In genomic region chr5:32607776-32608355, GRCm38 (mm10) we compare ENCODE assay signal across 13 mouse cellular contexts. TPM values are rescaled to one million over a fixed set of nuclear protein-coding genes. Genes with fewer than 3 reads are reported as not detected.
DNase-seq lines count a peak whose midpoint lies in the region; ATAC-seq and TF ChIP-seq lines count a peak whose summit lies in the region.
"Had no signal": no experiment of that assay in that cellular context is flagged by ENCODE, and none has a peak within 500 bp of the region (broad histone marks: within the 10 kb centered on the region; RNA-seq: fewer than 3 reads in every experiment).

No protein-coding gene starts in this region.

- H3K27me3 ChIP-seq in embryonic facial prominence, embryonic 14.5 days (replicated peaks; ENCODE audit: control insufficient read depth, insufficient read depth, low read length): no peaks in the 10 kb centered on the region
- no peaks in the 10 kb centered on the region for H3K27me3 ChIP-seq in kidney, adult 2 months (replicated peaks; ENCODE audit: control insufficient read depth, insufficient read depth, low read length)
- H3K27me3 ChIP-seq: neural tube, embryonic 12.5 days had no signal

- no peak for ATAC-seq in embryonic facial prominence, embryonic 14.5 days (ENCODE audit: low read depth)
- ATAC-seq: inflammation-experienced regulatory T-cells, adult 6 months had no signal

- H3K4me2 ChIP-seq in embryonic facial prominence, embryonic 14.5 days (ENCODE audit: low read depth, low read length): no peak overlapping the region
- H3K4me2 ChIP-seq: neural tube, embryonic 12.5 days had no signal

- DNase-seq in layer of hippocampus, adult 2 months (ENCODE audit: low spot score in 2 of 2): no peak
- no peak for DNase-seq in layer of hippocampus, adult 11-12 months (ENCODE audit: low spot score)
- DNase-seq in embryonic facial prominence, embryonic 14.5 days (ENCODE audit: low spot score): peak; percentile 9
- DNase-seq in kidney, adult 2 months: peak; percentile 66
- DNase-seq in lung, postnatal 4 days: peak; percentile 27 to 30
- DNase-seq in left cerebral cortex, postnatal 25 days (ENCODE audit: low spot score in 2 of 2): no peak
- no peak for DNase-seq in cerebellum, postnatal 25 days
- no peak for DNase-seq in testis, postnatal 14 days (ENCODE audit: low spot score)
- DNase-seq: cerebellum, adult 9-10 months; spleen, adult 18-20 months had no signal

- H3K36me3 ChIP-seq in embryonic facial prominence, embryonic 14.5 days (ENCODE audit: control insufficient read depth, insufficient read depth, low read length): no peaks in the 10 kb centered on the region
- H3K36me3 ChIP-seq in kidney, adult 2 months (ENCODE audit: control insufficient read depth, insufficient read depth, low read length): no peaks in the 10 kb centered on the region
- H3K36me3 ChIP-seq: neural tube, embryonic 12.5 days had no signal

- H3K4me3 ChIP-seq in layer of hippocampus, adult 2 months: no peak overlapping the region
- H3K4me3 ChIP-seq in embryonic facial prominence, embryonic 14.5 days (ENCODE audit: low read depth, low read length): no peak overlapping the region
- H3K4me3 ChIP-seq in kidney, adult 2 months (ENCODE audit: insufficient read depth, low read depth, low read length): no peak overlapping the region
- H3K4me3 ChIP-seq: neural tube, embryonic 12.5 days had no signal

- no peaks in the 10 kb centered on the region for H3K4me1 ChIP-seq in embryonic facial prominence, embryonic 14.5 days (ENCODE audit: control insufficient read depth, insufficient read depth, low read length)
- no peaks in the 10 kb centered on the region for H3K4me1 ChIP-seq in kidney, adult 2 months (ENCODE audit: control insufficient read depth, insufficient read depth, low read length)

- TF ChIP-seq CTCF in layer of hippocampus, adult 2 months (conservative IDR thresholded peaks at IDR 0.05): no peak
- no peak for TF ChIP-seq CTCF in kidney, adult 2 months (conservative IDR thresholded peaks at IDR 0.05; ENCODE audit: insufficient read depth, insufficient read length, low read depth, low read length)

- TF ChIP-seq POLR2A in kidney, adult 2 months (IDR thresholded peaks at IDR 0.05; ENCODE audit: low read depth, low read length): no peak

- 37% methylated on average over 2 of the region's 2 CpGs for WGBS in embryonic facial prominence, embryonic 14.5 days
- 11% methylated on average over 2 of the region's 2 CpGs for WGBS in kidney, adult 2 months

- intact Hi-C loops in left cerebral cortex, postnatal 25 days (cut with DNase I): no loop called here

- H3K9ac ChIP-seq in embryonic facial prominence, embryonic 14.5 days (ENCODE audit: low read depth, low read length): no peak overlapping the region
- H3K9ac ChIP-seq: liver, embryonic 14.5 days; neural tube, embryonic 12.5 days had no signal

- H3K27ac ChIP-seq in layer of hippocampus, adult 2 months: peak overlapping the region; percentile 46; the same call in 1 of the 2 replicates
- H3K27ac ChIP-seq in embryonic facial prominence, embryonic 14.5 days (replicated peaks; ENCODE audit: low read depth, low read length): peak overlapping the region; percentile 33
- H3K27ac ChIP-seq in kidney, adult 2 months (ENCODE audit: insufficient read depth, low read depth, low read length): peak overlapping the region; percentile 76
- H3K27ac ChIP-seq: liver, embryonic 14.5 days; neural tube, embryonic 12.5 days had no signal

- H3K9me3 ChIP-seq in embryonic facial prominence, embryonic 14.5 days (ENCODE audit: control insufficient read depth, low read length): no peaks in the 10 kb centered on the region
- H3K9me3 ChIP-seq: neural tube, embryonic 12.5 days had no signal

RNA-seq across cellular contexts. Expression of gene Yes1, which starts 3.1 kb away (rescaled TPM):
- 10 to 100 TPM; 11.3 to 14.5 TPM for total RNA-seq in layer of hippocampus, adult 2 months (2021)
- polyA plus RNA-seq in embryonic facial prominence, embryonic 14.5 days (2014; fragmentation: Nextera tagmentation; extraction: Ambion mirVana): 31.5 and 32.2 TPM in 2 replicates
- polyA plus RNA-seq in kidney, adult 2 months (2012; rRNA removed): 2.6 and 3.1 TPM in 2 replicates
- 10 to 100 TPM; 12.5 to 13.4 TPM for total RNA-seq in left cerebral cortex, postnatal 25 days (2021)

Comparison
In these comparisons a context has a peak if more than half of its experiments do, and no peak if none do; other contexts are left out.
1. DNase-seq: peak in embryonic facial prominence, embryonic 14.5 days (single experiment), kidney, adult 2 months (single experiment) and lung, postnatal 4 days (2 of 2); none in layer of hippocampus, adult 2 months (0 of 2), layer of hippocampus, adult 11-12 months (single experiment), left cerebral cortex, postnatal 25 days (0 of 2), cerebellum, postnatal 25 days (0 of 2) and testis, postnatal 14 days (single experiment).
2. Peak in every context shown above with its lines, with median percentiles within 50 percentile points of each other: H3K27ac ChIP-seq.